Mouse (Mus musculus): ENCODE data around the gene Myo6. TPM values are rescaled to one million over a fixed set of nuclear protein-coding genes. Genes with fewer than 3 reads are reported as not detected.
A peak's percentile ranks its signal among the peaks of the same experiment; 100 is the strongest.

Myo6 gene
- total RNA-seq, 2 experiments from 2014 or later = 65.0 to 67.0 TPM

- DNase-seq (ENCODE audit: extremely low spot score in 1 of 2, low spot score in 2 of 2) = no peak
- intact Hi-C loops (cut with DNase I) = loop anchor here (5.0 kb wide), 1 partner anchor 36 kb away; no protein-coding TSS in a partner anchor
- Histone ChIP-seq H3K4me3 (peak overlapping the region; percentile 100), H3K27ac (peak overlapping the region; percentile 91)
- TF ChIP-seq CTCF (IDR thresholded peaks at IDR 0.05) = no peak
Measured at GRCm38 (mm10) chr9:80166425-80166824, 1.6 kb downstream of the Myo6 start.

GRCm38 (mm10) chr9:80167089-80167488 lies 2.3 kb downstream of the Myo6 start:
- DNase-seq (ENCODE audit: extremely low spot score in 1 of 2, low spot score in 2 of 2) = no peak
- Histone ChIP-seq H3K27ac (no peak overlapping the region), H3K4me3 (no peak overlapping the region)
- no peak for TF ChIP-seq CTCF (IDR thresholded peaks at IDR 0.05)
- intact Hi-C loops (cut with DNase I) = loop anchor here (5.0 kb wide), 1 partner anchor 35 kb away; no protein-coding TSS in a partner anchor

- no peak overlapping the region for H3K4me3 ChIP-seq
- intact Hi-C loops (cut with DNase I) = loop anchor here (5.0 kb wide), 1 partner anchor 33 kb away; no protein-coding TSS in a partner anchor
- TF ChIP-seq CTCF (IDR thresholded peaks at IDR 0.05) = no peak
Measured at GRCm38 (mm10) chr9:80169551-80169950, 4.7 kb downstream of the Myo6 start.

GRCm38 (mm10) chr9:80171241-80171640 lies 6.4 kb downstream of the Myo6 start:
- no peak for DNase-seq (ENCODE audit: extremely low spot score in 1 of 2, low spot score in 2 of 2)
- no peak for TF ChIP-seq CTCF (IDR thresholded peaks at IDR 0.05)
- intact Hi-C loops (cut with DNase I) = no loop called here
- H3K27ac ChIP-seq = no peak overlapping the region
- H3K4me3 ChIP-seq = no peak overlapping the region

More at GRCm38 (mm10) chr9:80169551-80169950, 4.7 kb downstream of the Myo6 start:
- no peak for DNase-seq (ENCODE audit: extremely low spot score in 1 of 2, low spot score in 2 of 2)
- H3K27ac ChIP-seq = no peak overlapping the region

- intact Hi-C loops (cut with DNase I) = no loop called here
- DNase-seq (ENCODE audit: extremely low spot score in 1 of 2, low spot score in 2 of 2) = no peak
- TF ChIP-seq CTCF (IDR thresholded peaks at IDR 0.05) = no peak
- H3K4me3 ChIP-seq = no peak overlapping the region
- no peak overlapping the region for H3K27ac ChIP-seq
Measured at GRCm38 (mm10) chr9:80172396-80173222, 7.8 kb downstream of the Myo6 start.

- H3K27ac ChIP-seq = peak overlapping the region; percentile 50; the same call in 1 of the 2 replicates
- peak in 1 of 2 experiments; percentile 35 for DNase-seq (ENCODE audit: extremely low spot score in 1 of 2, low spot score in 2 of 2)
- no peak for TF ChIP-seq CTCF (IDR thresholded peaks at IDR 0.05)
Measured at GRCm38 (mm10) chr9:80173629-80174028, 8.8 kb downstream of the Myo6 start.

GRCm38 (mm10) chr9:80176696-80177478 lies 12.1 kb downstream of the Myo6 start:
- Histone ChIP-seq H3K4me3 (no peak overlapping the region), H3K27ac (no peak overlapping the region; the same call in 1 of the 2 replicates)
- TF ChIP-seq CTCF (IDR thresholded peaks at IDR 0.05) = no peak
- no peak for DNase-seq (ENCODE audit: extremely low spot score in 1 of 2, low spot score in 2 of 2)
- intact Hi-C loops (cut with DNase I) = no loop called here

More at GRCm38 (mm10) chr9:80173629-80174028, 8.8 kb downstream of the Myo6 start:
- no peak overlapping the region for H3K4me3 ChIP-seq
- intact Hi-C loops (cut with DNase I) = no loop called here

GRCm38 (mm10) chr9:80178670-80179069 lies 13.8 kb downstream of the Myo6 start:
- TF ChIP-seq CTCF (IDR thresholded peaks at IDR 0.05) = no peak
- intact Hi-C loops (cut with DNase I) = no loop called here
- H3K4me3 ChIP-seq = no peak overlapping the region
- peak overlapping the region; percentile 36; the same call in 1 of the 2 replicates for H3K27ac ChIP-seq
- no peak for DNase-seq (ENCODE audit: extremely low spot score in 1 of 2, low spot score in 2 of 2)

- H3K4me3 ChIP-seq = no peak overlapping the region
- TF ChIP-seq CTCF (IDR thresholded peaks at IDR 0.05) = no peak
- no peak for DNase-seq (ENCODE audit: extremely low spot score in 1 of 2, low spot score in 2 of 2)
- intact Hi-C loops (cut with DNase I) = no loop called here
- no peak overlapping the region for H3K27ac ChIP-seq
Measured at GRCm38 (mm10) chr9:80179688-80180087, 14.9 kb downstream of the Myo6 start.

GRCm38 (mm10) chr9:80180771-80181170 lies 15.9 kb downstream of the Myo6 start:
- no peak for DNase-seq (ENCODE audit: extremely low spot score in 1 of 2, low spot score in 2 of 2)
- intact Hi-C loops (cut with DNase I) = no loop called here
- TF ChIP-seq CTCF (IDR thresholded peaks at IDR 0.05) = no peak
- H3K27ac ChIP-seq = no peak overlapping the region
- no peak overlapping the region for H3K4me3 ChIP-seq

GRCm38 (mm10) chr9:80181692-80182091 lies 16.9 kb downstream of the Myo6 start:
- Histone ChIP-seq H3K4me3 (no peak overlapping the region), H3K27ac (no peak overlapping the region)
- DNase-seq (ENCODE audit: extremely low spot score in 1 of 2, low spot score in 2 of 2) = no peak
- TF ChIP-seq CTCF (IDR thresholded peaks at IDR 0.05) = no peak
- intact Hi-C loops (cut with DNase I) = no loop called here

- intact Hi-C loops (cut with DNase I) = no loop called here
Measured at GRCm38 (mm10) chr9:80184138-80184537, 19.3 kb downstream of the Myo6 start.

More at GRCm38 (mm10) chr9:80184138-80184537, 19.3 kb downstream of the Myo6 start:
- TF ChIP-seq CTCF (IDR thresholded peaks at IDR 0.05) = no peak
- H3K27ac ChIP-seq = no peak overlapping the region
- DNase-seq (ENCODE audit: extremely low spot score in 1 of 2, low spot score in 2 of 2) = no peak
- no peak overlapping the region for H3K4me3 ChIP-seq
